Mouse (Mus musculus) spleen, postnatal 0 days (tissue): ENCODE results near the gene Zfp672. TPM values are rescaled to one million over a fixed set of nuclear protein-coding genes. Genes with fewer than 3 reads are reported as not detected.

ENCODE experiments used
- polyA plus RNA-seq: library from polyadenylated mRNA; unstranded; fragments of >200 nt; fragmentation: Nextera tagmentation; extraction: Ambion mirVana; gene quantifications from 2 replicates; pipeline ENCODE4 v1.2.1, GENCODE M21; 2015

The Zfp672 gene
- polyA plus RNA-seq = 86.8 and 94.5 TPM in 2 replicates

DNA sequence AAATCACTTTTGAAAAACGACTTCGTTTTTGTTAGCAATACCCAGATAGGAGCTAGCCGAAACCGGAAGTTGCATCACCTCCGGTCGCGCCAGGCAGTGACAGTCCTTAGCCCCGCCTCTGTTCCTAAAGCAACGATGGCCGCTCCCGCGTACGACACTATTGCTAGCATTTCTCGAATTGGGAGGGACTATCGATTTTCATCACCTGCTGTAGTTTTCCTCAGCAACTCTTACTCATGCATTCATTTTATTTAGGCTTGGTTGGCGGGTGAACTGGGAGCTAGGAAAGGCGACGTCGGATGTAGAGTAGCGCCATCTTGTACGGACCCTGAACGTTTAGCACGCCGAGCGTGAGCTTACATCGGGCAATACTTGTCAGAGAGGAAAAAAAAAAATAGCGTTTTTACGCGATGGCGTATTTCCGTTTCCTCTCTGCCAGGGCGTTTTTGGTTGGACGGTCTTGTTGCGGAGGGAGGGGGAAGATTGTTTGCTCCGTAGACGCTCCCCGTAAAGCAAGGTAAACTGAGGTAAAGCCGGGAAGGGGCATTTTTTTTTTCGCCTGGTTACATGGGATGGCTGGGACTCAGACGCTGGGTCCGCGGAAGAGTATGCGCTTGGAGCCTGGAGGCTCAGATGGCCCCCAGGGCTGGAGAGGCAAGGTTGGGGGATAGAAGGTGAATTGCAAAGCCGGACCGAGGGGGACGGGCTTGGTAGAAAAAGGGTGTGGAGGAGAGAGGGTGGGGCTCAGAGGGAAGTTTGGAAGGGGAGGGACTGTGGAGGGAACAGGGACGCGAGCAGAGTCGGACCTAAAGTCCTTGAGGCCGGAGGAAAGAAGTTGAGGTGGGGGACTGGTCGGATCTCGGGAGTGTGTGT is at the start of gene Zfp672, which contains the start of gene Sh3bp5l:
Gene Zfp672 (minus strand): TSS at position 64 of the 873 bp plus-strand sequence.
Gene Sh3bp5l (plus strand): TSS at position 449 of the 873 bp plus-strand sequence.

DNA sequence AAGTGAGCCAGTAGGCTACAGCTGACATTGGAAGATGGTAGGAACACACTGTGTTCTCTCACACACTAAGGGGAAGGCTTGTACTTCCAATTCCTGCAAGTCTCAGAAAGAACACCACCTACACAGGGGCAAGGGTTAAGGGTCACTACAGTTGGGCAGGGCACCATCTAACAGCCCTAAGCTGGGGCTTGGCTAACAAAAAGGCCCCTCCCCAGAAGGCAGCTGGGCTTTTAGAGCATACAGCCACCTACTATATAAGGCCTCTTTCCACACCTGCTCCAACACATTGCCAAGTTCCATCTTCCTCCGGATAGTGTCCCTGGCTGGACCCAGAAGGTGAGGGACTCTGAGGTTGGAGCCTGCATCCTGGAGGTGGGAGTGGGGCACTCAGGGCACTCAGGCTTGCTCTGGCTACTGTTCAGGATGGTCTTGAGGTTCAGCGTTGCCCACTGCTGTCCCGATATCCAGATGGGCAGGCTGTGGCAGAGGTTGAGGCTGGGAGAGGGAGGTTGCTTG is 48.7 kb upstream of the Zfp672 start, which contains the start of gene Lypd8:
Gene Lypd8 (plus strand): TSS at position 281 of the 516 bp plus-strand sequence.

DNA sequence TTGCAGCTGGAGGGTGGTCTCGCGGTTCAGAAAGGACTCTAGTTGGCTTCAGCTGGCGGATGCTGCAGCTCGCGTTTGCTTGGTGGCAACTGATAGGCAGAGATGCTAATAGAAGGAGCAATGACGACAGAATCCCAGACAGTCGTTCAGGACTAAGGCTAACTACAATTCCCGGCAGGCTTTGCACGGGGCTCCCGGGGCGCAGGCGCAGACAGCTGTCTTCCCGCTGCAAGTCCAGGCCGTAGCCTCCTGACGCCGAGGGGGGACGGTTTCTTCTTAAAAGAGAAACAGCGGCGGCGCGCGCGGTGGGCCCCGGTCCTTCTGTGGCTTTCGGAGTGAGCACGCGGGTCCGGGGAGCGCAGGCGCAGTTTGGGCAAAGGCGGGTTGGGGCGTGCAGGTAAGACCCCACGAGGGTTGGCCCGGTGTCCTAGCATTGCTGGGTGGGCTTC is 23.3 kb downstream of the Zfp672 start, which contains the start of gene Zfp692:
Gene Zfp692 (plus strand): TSS at position 210 of the 449 bp plus-strand sequence.

DNA sequence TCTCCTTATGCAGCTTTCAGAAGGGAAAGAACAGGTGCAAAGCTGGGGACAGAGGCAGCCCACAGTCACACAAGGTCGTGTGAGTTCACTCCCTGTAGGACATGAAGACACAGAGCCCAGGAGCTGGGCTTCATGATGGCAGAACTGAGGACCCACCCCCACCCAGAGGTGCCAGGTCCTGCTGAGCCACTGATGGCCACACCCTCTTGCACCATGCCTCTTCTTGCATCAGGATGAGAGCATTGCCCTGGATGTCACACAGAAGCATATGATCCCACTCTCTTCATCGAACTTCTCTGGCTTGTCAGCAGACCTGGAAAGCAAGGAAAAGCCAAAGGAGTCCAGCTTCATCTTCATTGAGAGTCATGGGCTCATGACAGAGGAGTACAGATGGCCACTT is 55.6 kb downstream of the Zfp672 start, which contains the start of gene 4930438A08Rik:
Gene 4930438A08Rik (plus strand): TSS at position 228 of the 400 bp plus-strand sequence.

Other genes starting within 250 kb of the Zfp672 start
- not detected in 2 replicates for gene Gm12248, start 237.2 kb downstream of the Zfp672 start, polyA plus RNA-seq
- 43.2 and 48.7 TPM in 2 replicates for gene Cnot8, start 226.2 kb downstream of the Zfp672 start, polyA plus RNA-seq
- gene Gemin5, start 161.8 kb downstream of the Zfp672 start, polyA plus RNA-seq = 8.9 and 9.6 TPM in 2 replicates
- 97.1 and 109 TPM in 2 replicates for gene Mrpl22, start 158.7 kb downstream of the Zfp672 start, polyA plus RNA-seq
- 8.9 and 12.7 TPM in 2 replicates for gene Igtp, start 130.8 kb downstream of the Zfp672 start, polyA plus RNA-seq
- gene Irgm2, start 130.7 kb downstream of the Zfp672 start, polyA plus RNA-seq = 4.8 and 7.2 TPM in 2 replicates
- 5.0 and 7.1 TPM in 2 replicates for gene 4930438A08Rik, start 55.5 kb downstream of the Zfp672 start, polyA plus RNA-seq
- gene Zfp692, start 23.3 kb downstream of the Zfp672 start, polyA plus RNA-seq = 11.9 and 14.9 TPM in 2 replicates
- 16.8 and 18.7 TPM in 2 replicates for gene Sh3bp5l, start 385 bp upstream of the Zfp672 start, polyA plus RNA-seq
- gene Lypd8, start 48.7 kb upstream of the Zfp672 start, polyA plus RNA-seq = not detected in 2 replicates
- gene 1810065E05Rik, start 90.8 kb upstream of the Zfp672 start, polyA plus RNA-seq = not detected in 2 replicates
- gene Gm12253, start 102.2 kb upstream of the Zfp672 start, polyA plus RNA-seq = not detected in 2 replicates
- gene Lypd9, start 122.6 kb upstream of the Zfp672 start, polyA plus RNA-seq = not detected in 2 replicates
- gene Olfr30, start 131.9 kb upstream of the Zfp672 start, polyA plus RNA-seq = not detected in 2 replicates
- not detected in 2 replicates for gene Olfr332, start 162.2 kb upstream of the Zfp672 start, polyA plus RNA-seq
- not detected in 2 replicates for gene Olfr331, start 172.2 kb upstream of the Zfp672 start, polyA plus RNA-seq
- not detected in 2 replicates for gene Olfr330, start 204.5 kb upstream of the Zfp672 start, polyA plus RNA-seq
- not detected in 2 replicates for gene Olfr329-ps, start 216.1 kb upstream of the Zfp672 start, polyA plus RNA-seq
- 0.07 TPM in 1 of 2 replicates, not detected in the other for gene Olfr328, start 225.3 kb upstream of the Zfp672 start, polyA plus RNA-seq
- not detected in 2 replicates for gene Olfr224, start 240.2 kb upstream of the Zfp672 start, polyA plus RNA-seq
- gene Olfr325, start 247.4 kb upstream of the Zfp672 start, polyA plus RNA-seq = not detected in 2 replicates